Mouse (Mus musculus): Measurements from ENCODE around the gene Dazap1. TPM values are rescaled to one million over a fixed set of nuclear protein-coding genes. Genes with fewer than 3 reads are reported as not detected.

Dazap1 gene
- polyA plus RNA-seq, 1 experiment = 49.1 TPM

DNA sequence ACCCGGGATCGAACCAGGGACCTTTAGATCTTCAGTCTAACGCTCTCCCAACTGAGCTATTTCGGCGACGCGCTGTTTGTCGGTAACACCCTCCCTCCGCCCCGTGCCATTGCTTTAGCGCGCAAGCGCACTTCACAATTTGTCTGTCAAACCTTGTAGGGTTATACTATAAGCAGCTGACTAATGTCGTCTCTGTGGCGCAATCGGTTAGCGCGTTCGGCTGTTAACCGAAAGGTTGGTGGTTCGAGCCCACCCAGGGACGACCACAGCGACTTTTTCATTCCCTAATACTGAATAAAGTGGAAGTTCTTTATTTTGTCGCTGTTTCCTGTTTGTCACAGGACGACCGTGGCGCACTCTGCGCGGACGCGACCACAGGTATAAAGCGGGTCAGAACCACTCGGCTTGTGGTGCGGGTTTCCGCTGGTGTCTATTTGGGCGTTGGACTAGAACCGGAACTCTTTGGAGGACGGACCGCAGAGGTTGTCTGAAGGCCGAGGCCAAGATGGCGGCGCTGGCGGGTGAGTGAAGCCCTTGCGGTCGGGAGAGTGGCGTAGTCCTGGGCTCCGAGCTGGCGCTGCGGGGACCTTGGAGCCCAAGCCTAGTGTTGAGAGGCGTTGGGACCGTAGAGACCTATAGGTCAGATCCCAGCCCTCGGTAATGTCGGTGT is 12.2 kb upstream of the Dazap1 start, which contains the start of gene Ndufs7:
Gene Ndufs7, plus strand, starts transcription at position 151 of the 670 bp plus-strand sequence.
- peak within 1 kb of the TSS; percentile 82 for H3K4me3 ChIP-seq (ENCODE audit: insufficient read depth, low read depth, low read length)
- H3K27me3 ChIP-seq (replicated peaks; ENCODE audit: control insufficient read depth, insufficient read depth, low read length) = no peaks in the 10 kb centered on the region
- peaks cover 12% of the 10 kb centered on the region; the same call in 1 of the 2 replicates for H3K4me1 ChIP-seq (ENCODE audit: control insufficient read depth, insufficient read depth, low read length)
- H3K27ac ChIP-seq (ENCODE audit: insufficient read depth, low read depth, low read length) = peak within 1 kb of the TSS; percentile 97
- peak; percentile 92 for TF ChIP-seq POLR2A (IDR thresholded peaks at IDR 0.05; ENCODE audit: low read depth, low read length)
- no peak for TF ChIP-seq CTCF (conservative IDR thresholded peaks at IDR 0.05; ENCODE audit: insufficient read depth, insufficient read length, low read depth, low read length)
- DNase-seq = peak; percentile 98
- H3K36me3 ChIP-seq (ENCODE audit: control insufficient read depth, insufficient read depth, low read length) = no peaks in the 10 kb centered on the region; the same call in 1 of the 2 replicates
- under 1% methylated on average over 53 of the region's 53 CpGs for WGBS

DNA sequence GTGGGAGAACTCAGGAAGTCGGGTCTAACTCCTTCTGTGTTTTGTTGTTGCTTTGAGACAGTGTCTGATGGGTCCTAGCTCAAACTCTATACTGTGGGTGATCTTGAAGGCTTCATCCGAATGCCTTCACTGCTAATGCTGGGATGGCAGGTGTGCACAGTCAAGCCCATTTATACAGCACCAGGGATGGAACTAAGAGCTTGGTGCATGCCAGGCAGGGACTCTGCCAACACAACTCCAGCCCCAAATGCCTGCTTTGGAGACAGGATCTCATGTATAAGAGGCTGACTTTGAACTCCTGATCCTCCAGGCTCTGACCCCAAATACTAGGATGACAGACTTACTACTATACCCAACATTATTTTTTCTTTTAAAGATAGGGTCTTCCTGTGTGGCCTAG is 11.2 kb upstream of the Dazap1 start:
- no peak for DNase-seq
- H3K4me3 ChIP-seq (ENCODE audit: insufficient read depth, low read depth, low read length) = peak overlapping the region; percentile 82
- H3K36me3 ChIP-seq (ENCODE audit: control insufficient read depth, insufficient read depth, low read length) = no peaks in the 10 kb centered on the region; the same call in 1 of the 2 replicates
- 14% methylated on average over 2 of the region's 2 CpGs for WGBS
- no peak for TF ChIP-seq POLR2A (IDR thresholded peaks at IDR 0.05; ENCODE audit: low read depth, low read length)
- no peak for TF ChIP-seq CTCF (conservative IDR thresholded peaks at IDR 0.05; ENCODE audit: insufficient read depth, insufficient read length, low read depth, low read length)
- peak overlapping the region; percentile 97 for H3K27ac ChIP-seq (ENCODE audit: insufficient read depth, low read depth, low read length)
- no peaks in the 10 kb centered on the region for H3K27me3 ChIP-seq (replicated peaks; ENCODE audit: control insufficient read depth, insufficient read depth, low read length)
- peaks cover 12% of the 10 kb centered on the region; the same call in 1 of the 2 replicates for H3K4me1 ChIP-seq (ENCODE audit: control insufficient read depth, insufficient read depth, low read length)

- H3K36me3 ChIP-seq (ENCODE audit: control insufficient read depth, insufficient read depth, low read length) = no peaks in the 10 kb centered on the region; the same call in 1 of the 2 replicates
- TF ChIP-seq CTCF (conservative IDR thresholded peaks at IDR 0.05; ENCODE audit: insufficient read depth, insufficient read length, low read depth, low read length) (no peak), POLR2A (IDR thresholded peaks at IDR 0.05; ENCODE audit: low read depth, low read length) (no peak)
- H3K4me1 ChIP-seq (ENCODE audit: control insufficient read depth, insufficient read depth, low read length) = peaks cover 12% of the 10 kb centered on the region; the same call in 1 of the 2 replicates
- no peak for DNase-seq
- 81% methylated on average over 4 of the region's 4 CpGs for WGBS
- no peaks in the 10 kb centered on the region for H3K27me3 ChIP-seq (replicated peaks; ENCODE audit: control insufficient read depth, insufficient read depth, low read length)
- no peak overlapping the region for H3K27ac ChIP-seq (ENCODE audit: insufficient read depth, low read depth, low read length)
- no peak overlapping the region for H3K4me3 ChIP-seq (ENCODE audit: insufficient read depth, low read depth, low read length)
These were observed 10.7 kb upstream of the Dazap1 start for GRCm38 (mm10) chr10:80250573-80250972.

GRCm38 (mm10) chr10:80252011-80252410 is 9.3 kb upstream of the Dazap1 start:
- Histone ChIP-seq H3K4me1 (ENCODE audit: control insufficient read depth, insufficient read depth, low read length) (peaks cover 12% of the 10 kb centered on the region; the same call in 1 of the 2 replicates), H3K27me3 (replicated peaks; ENCODE audit: control insufficient read depth, insufficient read depth, low read length) (no peaks in the 10 kb centered on the region), H3K4me3 (ENCODE audit: insufficient read depth, low read depth, low read length) (no peak overlapping the region), H3K27ac (ENCODE audit: insufficient read depth, low read depth, low read length) (no peak overlapping the region), H3K36me3 (ENCODE audit: control insufficient read depth, insufficient read depth, low read length) (no peaks in the 10 kb centered on the region; the same call in 1 of the 2 replicates)
- no peak for DNase-seq
- TF ChIP-seq POLR2A (IDR thresholded peaks at IDR 0.05; ENCODE audit: low read depth, low read length) (no peak), CTCF (conservative IDR thresholded peaks at IDR 0.05; ENCODE audit: insufficient read depth, insufficient read length, low read depth, low read length) (no peak)

- no peak for DNase-seq
- Histone ChIP-seq H3K4me1 (ENCODE audit: control insufficient read depth, insufficient read depth, low read length) (peaks cover 12% of the 10 kb centered on the region; the same call in 1 of the 2 replicates), H3K27ac (ENCODE audit: insufficient read depth, low read depth, low read length) (no peak overlapping the region), H3K36me3 (ENCODE audit: control insufficient read depth, insufficient read depth, low read length) (no peaks in the 10 kb centered on the region; the same call in 1 of the 2 replicates), H3K4me3 (ENCODE audit: insufficient read depth, low read depth, low read length) (no peak overlapping the region), H3K27me3 (replicated peaks; ENCODE audit: control insufficient read depth, insufficient read depth, low read length) (no peaks in the 10 kb centered on the region)
- WGBS = 84% methylated on average over 11 of the region's 11 CpGs
- TF ChIP-seq POLR2A (IDR thresholded peaks at IDR 0.05; ENCODE audit: low read depth, low read length) (no peak), CTCF (conservative IDR thresholded peaks at IDR 0.05; ENCODE audit: insufficient read depth, insufficient read length, low read depth, low read length) (no peak)
These were observed 8.6 kb upstream of the Dazap1 start for GRCm38 (mm10) chr10:80252493-80253274.

DNA sequence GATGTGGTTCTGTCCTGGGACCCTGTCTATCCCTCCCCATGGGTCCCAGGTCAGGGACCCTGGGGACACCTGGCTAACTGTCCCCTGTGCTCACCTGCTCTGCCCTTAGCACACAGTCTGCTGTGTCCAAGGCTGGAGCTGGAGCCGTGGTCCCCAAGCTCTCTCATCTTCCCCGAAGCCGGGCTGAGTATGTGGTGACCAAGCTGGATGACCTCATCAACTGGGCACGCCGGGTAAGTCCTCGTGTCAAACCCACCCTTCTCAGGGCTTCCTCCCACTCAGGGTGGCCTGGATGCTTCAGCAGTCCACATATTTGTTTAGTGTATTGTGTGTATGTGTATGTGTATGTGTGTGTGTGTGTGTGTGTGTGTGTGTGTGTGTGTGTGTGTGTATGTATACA is 7.7 kb upstream of the Dazap1 start:
- Histone ChIP-seq H3K36me3 (ENCODE audit: control insufficient read depth, insufficient read depth, low read length) (no peaks in the 10 kb centered on the region; the same call in 1 of the 2 replicates), H3K27ac (ENCODE audit: insufficient read depth, low read depth, low read length) (no peak overlapping the region), H3K4me3 (ENCODE audit: insufficient read depth, low read depth, low read length) (no peak overlapping the region), H3K4me1 (ENCODE audit: control insufficient read depth, insufficient read depth, low read length) (peaks cover 12% of the 10 kb centered on the region; the same call in 1 of the 2 replicates), H3K27me3 (replicated peaks; ENCODE audit: control insufficient read depth, insufficient read depth, low read length) (no peaks in the 10 kb centered on the region)
- TF ChIP-seq CTCF (conservative IDR thresholded peaks at IDR 0.05; ENCODE audit: insufficient read depth, insufficient read length, low read depth, low read length) (no peak), POLR2A (IDR thresholded peaks at IDR 0.05; ENCODE audit: low read depth, low read length) (no peak)
- no peak for DNase-seq
- WGBS = 75% methylated on average over 6 of the region's 6 CpGs

All from kidney, adult 2 months (tissue).